Mouse (Mus musculus): ENCODE results near the gene Camk2n2. TPM values are rescaled to one million over a fixed set of nuclear protein-coding genes. Genes with fewer than 3 reads are reported as not detected.
"Not testable (repeated sequence)": the region's sequence is repeated elsewhere in the genome, so short reads cannot be mapped to it uniquely, and the experiment has no call there.

The Camk2n2 gene
- total RNA-seq (2015; ENCODE audit: low replicate concordance), result not detected in 2 replicates
- 0.94 TPM in 1 of 2 replicates, not detected in the other for total RNA-seq (2017; ENCODE audit: low replicate concordance)

GRCm38 (mm10) chr16:20621191-20621990, at the start of gene Camk2n2:
TSS of gene Camk2n2 (minus strand) at chr16:20621287.
- peak; percentile 67 for ATAC-seq (replicated peaks; ENCODE audit: low FRiP score, poor library complexity, severe bottlenecking)

GRCm38 (mm10) chr16:20670291-20670690, 49.2 kb upstream of the Camk2n2 start:
- ATAC-seq (replicated peaks; ENCODE audit: low FRiP score, poor library complexity, severe bottlenecking), result no peak

- not testable (repeated sequence) for ATAC-seq (replicated peaks; ENCODE audit: low FRiP score, poor library complexity, severe bottlenecking)
Observed at GRCm38 (mm10) chr16:20668013-20668412, 46.9 kb upstream of the Camk2n2 start, which contains the start of gene Eif4g1. TSS of gene Eif4g1 (plus strand) at chr16:20668313.

- no peak for ATAC-seq (replicated peaks; ENCODE audit: low FRiP score, poor library complexity, severe bottlenecking)
Observed at GRCm38 (mm10) chr16:20657661-20658060, 36.6 kb upstream of the Camk2n2 start.

GRCm38 (mm10) chr16:20653315-20653714, 32.2 kb upstream of the Camk2n2 start:
- ATAC-seq (replicated peaks; ENCODE audit: low FRiP score, poor library complexity, severe bottlenecking), result no peak

GRCm38 (mm10) chr16:20651947-20652310, 30.8 kb upstream of the Camk2n2 start:
- ATAC-seq (replicated peaks; ENCODE audit: low FRiP score, poor library complexity, severe bottlenecking), result peak; percentile 49

GRCm38 (mm10) chr16:20651076-20651946, 30.2 kb upstream of the Camk2n2 start, which contains the start of gene Psmd2:
TSS of gene Psmd2 (plus strand) at chr16:20651652.
- ATAC-seq (replicated peaks; ENCODE audit: low FRiP score, poor library complexity, severe bottlenecking), result peak; percentile 99

- no peak for ATAC-seq (replicated peaks; ENCODE audit: low FRiP score, poor library complexity, severe bottlenecking)
Observed at GRCm38 (mm10) chr16:20643911-20644310, 22.8 kb upstream of the Camk2n2 start.

GRCm38 (mm10) chr16:20642161-20642560, 21.1 kb upstream of the Camk2n2 start:
- no peak for ATAC-seq (replicated peaks; ENCODE audit: low FRiP score, poor library complexity, severe bottlenecking)

- ATAC-seq (replicated peaks; ENCODE audit: low FRiP score, poor library complexity, severe bottlenecking), result no peak
Observed at GRCm38 (mm10) chr16:20638367-20638766, 17.3 kb upstream of the Camk2n2 start.

- ATAC-seq (replicated peaks; ENCODE audit: low FRiP score, poor library complexity, severe bottlenecking), result 0 out of 2 replicates have a peak, but pooled peaks have one; percentile 51
Observed at GRCm38 (mm10) chr16:20637410-20637809, 16.3 kb upstream of the Camk2n2 start.

GRCm38 (mm10) chr16:20629731-20630634, 8.9 kb upstream of the Camk2n2 start, which contains the start of gene Ece2:
TSS of gene Ece2 (plus strand) at chr16:20629828.
- ATAC-seq (replicated peaks; ENCODE audit: low FRiP score, poor library complexity, severe bottlenecking), result peak; percentile 47; the same call in 1 of the 2 replicates

- ATAC-seq (replicated peaks; ENCODE audit: low FRiP score, poor library complexity, severe bottlenecking), result no peak
Observed at GRCm38 (mm10) chr16:20628871-20629391, 7.8 kb upstream of the Camk2n2 start.

GRCm38 (mm10) chr16:20623211-20623610, 2.1 kb upstream of the Camk2n2 start:
- no peak for ATAC-seq (replicated peaks; ENCODE audit: low FRiP score, poor library complexity, severe bottlenecking)

- no peak for ATAC-seq (replicated peaks; ENCODE audit: low FRiP score, poor library complexity, severe bottlenecking)
Observed at GRCm38 (mm10) chr16:20621991-20622685, 1.1 kb upstream of the Camk2n2 start.

- ATAC-seq (replicated peaks; ENCODE audit: low FRiP score, poor library complexity, severe bottlenecking), result no peak
Observed at GRCm38 (mm10) chr16:20620751-20621190, 316 bp downstream of the Camk2n2 start.

GRCm38 (mm10) chr16:20620399-20620735, 720 bp downstream of the Camk2n2 start:
- no peak for ATAC-seq (replicated peaks; ENCODE audit: low FRiP score, poor library complexity, severe bottlenecking)

- no peak for ATAC-seq (replicated peaks; ENCODE audit: low FRiP score, poor library complexity, severe bottlenecking)
Observed at GRCm38 (mm10) chr16:20619541-20620398, 1.3 kb downstream of the Camk2n2 start.
